Mouse (Mus musculus) heart, postnatal 0 days (tissue): ENCODE results near the gene Vtcn1. TPM values are rescaled to one million over a fixed set of nuclear protein-coding genes. Genes with fewer than 3 reads are reported as not detected.

ENCODE experiments used
- ATAC-seq: fragments of 200-750 bp; cut with Nextera tagmentation; 2 replicates; pipeline ENCODE4 v1.8.0; 2017; ENCODE audit warnings: low read depth, moderate number of reproducible peaks, moderate library complexity; ENCODE audit not compliant: insufficient read depth
- DNase-seq: peaks from one replicate; pipeline ENCODE4 v3.0.0-alpha.2; 2016; ENCODE audit warnings: low spot score
- H3K27ac ChIP-seq: fragments of 300-500 bp; sonication (generic); 2 replicates; pipeline ENCODE4 v1.5.1; 2014; ENCODE audit warnings: low read depth, mild to moderate bottlenecking
- H3K27me3 ChIP-seq: fragments of 300-500 bp; sonication (generic); 2 replicates; pipeline ENCODE4 v1.6.1; 2014; ENCODE audit warnings: low read length, mixed read lengths; ENCODE audit not compliant: control insufficient read depth, insufficient read depth
- H3K36me3 ChIP-seq: fragments of 300-500 bp; sonication (generic); replicated peaks from 2 replicates; pipeline ENCODE4 v1.6.1; 2014; ENCODE audit warnings: low read length, mixed read lengths; ENCODE audit not compliant: control insufficient read depth, insufficient read depth
- H3K4me1 ChIP-seq: fragments of 300-500 bp; sonication (generic); 2 replicates; pipeline ENCODE4 v1.6.1; 2014; ENCODE audit warnings: antibody characterized with exemption; ENCODE audit not compliant: control insufficient read depth, insufficient read depth
- H3K4me2 ChIP-seq: fragments of 300-500 bp; sonication (generic); 2 replicates; pipeline ENCODE4 v1.6.1; 2014; ENCODE audit warnings: low read depth, mild to moderate bottlenecking, low read length, moderate library complexity
- H3K4me3 ChIP-seq: fragments of 300-500 bp; sonication (generic); 2 replicates; pipeline ENCODE4 v1.5.1; 2014; ENCODE audit warnings: low read depth, low read length
- H3K9ac ChIP-seq: fragments of 300-500 bp; sonication (generic); replicated peaks from 2 replicates; pipeline ENCODE4 v1.6.1; 2014; ENCODE audit warnings: low read depth, low read length, mixed read lengths
- H3K9me3 ChIP-seq: fragments of 300-500 bp; sonication (generic); replicated peaks from 2 replicates; pipeline ENCODE4 v1.6.1; 2016; ENCODE audit warnings: low read length; ENCODE audit not compliant: control insufficient read depth
- CTCF ChIP-seq: IDR thresholded peaks from 2 replicates; pipeline ENCODE4 v1.5.1; 2016; ENCODE audit warnings: antibody characterized with exemption, control low read depth, low read depth
- EP300 ChIP-seq: IDR thresholded peaks from 2 replicates; pipeline ENCODE4 v1.6.1; 2016; ENCODE audit warnings: antibody characterized with exemption, low read depth
- WGBS: fragments of 180-500 bp; shearing (Covaris S2); extraction: QIAGEN DNeasy Blood & Tissue Kit; methylation state at CpG from one replicate; pipeline ENCODE4 v1.1.7; 2014; 5-methylcytosine and 5-hydroxymethylcytosine counted together
- polyA plus RNA-seq: library from polyadenylated mRNA; unstranded; fragments of >200 nt; fragmentation: Nextera tagmentation; extraction: Ambion mirVana; gene quantifications from 2 replicates; pipeline ENCODE4 v1.2.1, GENCODE M21; 2015
- total RNA-seq: library from RNA; depleted of rRNA; stranded (reverse); fragments of >200 nt; gene quantifications from 2 replicates; pipeline ENCODE4 v1.2.3, GENCODE M21; 2014; ENCODE audit warnings: low replicate concordance; rRNA removed

The Vtcn1 gene
- total RNA-seq (0.27 and 1.2 TPM in 2 replicates), polyA plus RNA-seq (0.30 and 0.36 TPM in 2 replicates)

GRCm38 (mm10) chr3:100825225-100825965 lies at the start of gene Vtcn1:
Vtcn1 (plus strand) TSS chr3:100825459.
- H3K4me3 ChIP-seq = no peak within 1 kb of the TSS
- no peak within 1 kb of the TSS for H3K4me2 ChIP-seq
- no peak for ATAC-seq
- H3K9me3 ChIP-seq = no peaks in the 10 kb centered on the region
- H3K4me1 ChIP-seq = no peaks in the 10 kb centered on the region; the same call in 1 of the 2 replicates
- TF ChIP-seq EP300 (no peak), CTCF (no peak)
- H3K36me3 ChIP-seq = no peaks in the 10 kb centered on the region
- no peak within 1 kb of the TSS for H3K27ac ChIP-seq
- 28% methylated on average over 6 of the region's 6 CpGs for WGBS
- H3K9ac ChIP-seq = no peak within 1 kb of the TSS
- DNase-seq = no peak
- H3K27me3 ChIP-seq = no peaks in the 10 kb centered on the region

- H3K9me3 ChIP-seq = no peaks in the 10 kb centered on the region
- H3K27me3 ChIP-seq = no peaks in the 10 kb centered on the region
- TF ChIP-seq EP300 (no peak), CTCF (no peak)
- H3K4me3 ChIP-seq = no peak overlapping the region
- 78% methylated on average over 6 of the region's 6 CpGs for WGBS
- no peak overlapping the region for H3K4me2 ChIP-seq
- no peak overlapping the region for H3K27ac ChIP-seq
- H3K9ac ChIP-seq = no peak overlapping the region
- no peaks in the 10 kb centered on the region for H3K36me3 ChIP-seq
- DNase-seq = no peak
- H3K4me1 ChIP-seq = no peaks in the 10 kb centered on the region
- ATAC-seq = no peak
These were observed 48.3 kb upstream of the Vtcn1 start for GRCm38 (mm10) chr3:100776967-100777366.

GRCm38 (mm10) chr3:100777568-100777967 lies 47.7 kb upstream of the Vtcn1 start:
- H3K4me3 ChIP-seq = no peak overlapping the region
- H3K36me3 ChIP-seq = no peaks in the 10 kb centered on the region
- no peak for DNase-seq
- no peak for ATAC-seq
- no peak overlapping the region for H3K4me2 ChIP-seq
- no peak overlapping the region for H3K9ac ChIP-seq
- TF ChIP-seq CTCF (no peak), EP300 (no peak)
- no peak overlapping the region for H3K27ac ChIP-seq
- no peaks in the 10 kb centered on the region for H3K27me3 ChIP-seq
- no peaks in the 10 kb centered on the region for H3K9me3 ChIP-seq
- no peaks in the 10 kb centered on the region for H3K4me1 ChIP-seq
- WGBS = 83% methylated on average over 4 of the region's 4 CpGs

GRCm38 (mm10) chr3:100786076-100786475 lies 39.2 kb upstream of the Vtcn1 start:
- no peak for DNase-seq

GRCm38 (mm10) chr3:100791670-100792069 lies 33.6 kb upstream of the Vtcn1 start:
- Histone ChIP-seq H3K27me3 (no peaks in the 10 kb centered on the region), H3K9ac (no peak overlapping the region), H3K4me1 (no peaks in the 10 kb centered on the region), H3K27ac (no peak overlapping the region), H3K4me3 (no peak overlapping the region), H3K4me2 (no peak overlapping the region), H3K9me3 (no peaks in the 10 kb centered on the region), H3K36me3 (no peaks in the 10 kb centered on the region)
- no peak for TF ChIP-seq EP300
- TF ChIP-seq CTCF = no peak
- no peak for DNase-seq
- no peak for ATAC-seq
- WGBS = 87% methylated on average over 3 of the region's 3 CpGs

More at GRCm38 (mm10) chr3:100786076-100786475, 39.2 kb upstream of the Vtcn1 start:
- Histone ChIP-seq H3K9ac (no peak overlapping the region), H3K27me3 (no peaks in the 10 kb centered on the region), H3K4me1 (no peaks in the 10 kb centered on the region), H3K9me3 (no peaks in the 10 kb centered on the region), H3K4me3 (no peak overlapping the region), H3K36me3 (no peaks in the 10 kb centered on the region), H3K27ac (no peak overlapping the region), H3K4me2 (no peak overlapping the region)
- no peak for TF ChIP-seq EP300
- no peak for TF ChIP-seq CTCF
- 29% methylated on average over 2 of the region's 2 CpGs for WGBS
- no peak for ATAC-seq
